Mouse (Mus musculus) left cerebral cortex, postnatal 36 days (tissue): ENCODE data around the gene Vps4a. TPM values are rescaled to one million over a fixed set of nuclear protein-coding genes. Genes with fewer than 3 reads are reported as not detected.
A peak's percentile ranks its signal among the peaks of the same experiment; 100 is the strongest.
"Not testable (repeated sequence)": the region's sequence is repeated elsewhere in the genome, so short reads cannot be mapped to it uniquely, and the experiment has no call there.

Experiments used
- DNase-seq, 2 experiments: peaks; one replicate each; pipeline ENCODE4 v3.0.0; 2021 to 2022; ENCODE audit warnings: low spot score in 2 of 2, mixed read lengths in 1 of 2
- intact Hi-C: fragments of 180-260 bp; cut with DNase I; formaldehyde crosslinking; loops from one replicate; pipeline ENCODE4 v1.15.1; 2025
- total RNA-seq, 2 experiments: library from RNA; stranded (reverse); gene quantifications; 2 replicates each; pipeline ENCODE4 v1.2.3; 2021

The Vps4a gene
- total RNA-seq: 100 to 1,000 TPM; 114 to 119 TPM

DNA sequence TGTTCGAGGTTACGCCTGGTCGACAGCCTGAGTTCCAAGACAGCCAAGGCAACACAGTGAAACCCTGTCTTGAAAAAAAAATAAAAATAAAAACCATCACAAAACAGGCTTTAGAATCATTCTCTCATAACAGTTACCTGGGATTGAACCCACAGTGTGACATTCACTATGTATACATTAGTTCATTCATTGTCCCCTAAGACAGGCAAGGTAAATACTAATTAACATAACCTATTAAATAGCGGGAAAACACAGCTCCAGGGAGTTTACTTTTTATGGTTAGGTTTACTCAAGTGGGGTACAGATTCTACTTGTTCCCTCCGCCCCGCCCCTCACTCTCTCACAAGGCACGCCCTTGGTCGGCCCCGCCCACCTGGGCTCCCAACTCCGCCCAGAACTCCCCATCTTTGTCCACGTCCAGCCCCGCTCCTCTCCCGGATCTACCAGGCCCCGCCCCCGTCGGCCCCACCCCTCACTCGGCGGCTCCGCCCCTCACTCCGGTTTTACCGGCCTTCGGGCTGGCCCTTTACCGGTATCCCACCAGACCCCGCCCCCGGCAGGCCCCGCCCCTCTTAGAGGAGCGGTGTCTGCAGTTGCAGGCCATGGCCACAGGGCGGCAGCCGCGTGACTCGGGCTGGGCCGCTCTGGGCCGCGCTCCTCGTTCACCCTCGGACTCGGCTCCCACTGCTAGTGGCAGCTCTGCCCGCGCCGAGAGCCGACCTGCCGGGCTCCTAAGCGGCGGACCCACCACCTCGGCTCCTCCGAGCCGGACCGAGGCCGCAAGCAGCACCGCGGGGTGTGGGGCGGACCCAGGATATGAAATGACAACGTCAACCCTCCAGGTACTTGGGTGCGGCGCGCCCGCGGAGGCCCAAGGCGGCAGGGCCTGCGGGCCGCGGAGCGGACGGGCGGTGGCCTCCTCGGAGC lies at the start of gene Vps4a:
Vps4a (plus strand) TSS at position 573 of the 927 bp plus-strand sequence.
- intact Hi-C loops: loop anchor here (10.0 kb wide), 1 partner anchor 346 kb away; the partner anchor contains the start of gene Tango6
- peak; percentile 93 to 96 for DNase-seq

DNA sequence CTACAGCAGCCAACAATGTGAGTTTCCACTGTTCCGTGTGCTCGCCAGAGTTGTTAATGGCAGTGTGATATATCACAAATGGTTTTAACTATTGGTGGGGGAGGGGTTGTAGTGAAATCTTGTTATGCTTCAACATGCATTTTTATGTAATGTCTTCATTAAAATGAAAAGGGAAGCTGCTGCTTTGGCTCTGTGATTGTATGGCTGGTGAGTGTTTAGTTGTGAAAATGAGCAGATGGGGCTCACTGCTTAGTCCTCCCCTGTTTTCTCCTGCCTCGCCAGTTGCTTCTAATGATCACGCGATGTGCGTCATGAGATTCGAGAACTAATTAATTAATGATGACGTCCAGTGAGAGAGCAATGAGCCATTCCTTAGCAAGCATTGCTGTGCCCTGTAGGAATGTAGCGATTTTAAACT lies 45.6 kb upstream of the Vps4a start:
- no peak for DNase-seq

DNA sequence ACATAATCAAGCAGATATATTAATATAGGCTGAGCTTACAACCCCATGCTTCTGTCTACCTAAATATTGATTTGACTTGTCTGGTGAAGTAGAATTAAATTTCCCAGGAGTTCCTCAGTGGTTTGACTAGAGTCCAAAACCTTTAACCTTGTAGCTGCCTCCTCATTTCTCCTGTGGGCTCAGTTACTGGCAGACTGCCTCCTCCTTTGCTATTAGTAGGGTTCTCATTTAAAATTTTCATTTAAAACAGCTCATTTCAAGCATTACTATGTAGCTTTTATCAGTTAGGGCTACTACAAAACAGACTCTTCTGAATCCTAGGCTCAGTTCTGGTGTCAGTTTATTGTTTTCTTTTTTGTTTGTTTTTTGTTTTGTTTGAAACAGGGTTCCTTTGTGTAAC lies 45.1 kb upstream of the Vps4a start:
- intact Hi-C loops: no loop called here
- no peak for DNase-seq

More for the DNA sequence above, 45.6 kb upstream of the Vps4a start:
- intact Hi-C loops: no loop called here

DNA sequence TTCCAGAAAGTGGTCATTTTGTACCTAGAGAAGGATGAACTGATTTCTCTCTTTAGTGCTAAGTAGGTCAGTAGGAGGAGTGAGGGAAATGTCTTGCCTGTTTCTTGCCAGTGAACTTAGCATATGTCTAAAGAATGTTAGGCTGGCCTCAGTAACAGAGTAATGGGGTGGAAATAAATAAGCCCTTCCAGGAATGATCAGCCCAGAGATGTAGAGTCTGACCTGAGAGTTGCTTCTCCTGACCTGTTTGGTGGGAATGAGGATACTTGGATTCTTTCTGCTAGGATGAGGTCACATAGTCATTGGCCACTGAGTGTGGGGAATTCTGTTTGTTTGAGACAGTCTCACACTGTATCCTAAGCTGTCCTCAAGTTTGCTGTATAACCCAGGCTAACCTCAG lies 43.5 kb upstream of the Vps4a start:
- intact Hi-C loops: no loop called here
- no peak for DNase-seq

DNA sequence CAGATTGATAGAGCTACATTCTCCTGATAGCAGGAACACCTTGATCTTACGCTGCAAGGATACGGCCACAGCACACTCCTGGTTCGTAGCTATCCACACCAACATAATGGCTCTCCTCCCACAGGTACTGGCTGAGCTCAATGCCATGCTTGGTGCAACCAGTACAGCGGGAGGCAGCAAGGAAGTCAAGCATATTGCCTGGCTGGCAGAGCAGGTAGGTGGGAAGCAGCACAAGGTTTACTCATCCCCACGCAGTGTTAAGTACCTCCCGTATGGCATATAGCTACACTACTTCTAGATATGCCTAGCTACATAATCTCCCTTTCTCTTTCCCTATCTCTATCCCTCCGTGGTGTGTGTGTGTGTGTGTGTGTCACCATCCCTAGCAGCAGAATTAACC lies 39.6 kb upstream of the Vps4a start:
- DNase-seq: peak in 1 of 2 experiments; percentile 51
- intact Hi-C loops: no loop called here

DNA sequence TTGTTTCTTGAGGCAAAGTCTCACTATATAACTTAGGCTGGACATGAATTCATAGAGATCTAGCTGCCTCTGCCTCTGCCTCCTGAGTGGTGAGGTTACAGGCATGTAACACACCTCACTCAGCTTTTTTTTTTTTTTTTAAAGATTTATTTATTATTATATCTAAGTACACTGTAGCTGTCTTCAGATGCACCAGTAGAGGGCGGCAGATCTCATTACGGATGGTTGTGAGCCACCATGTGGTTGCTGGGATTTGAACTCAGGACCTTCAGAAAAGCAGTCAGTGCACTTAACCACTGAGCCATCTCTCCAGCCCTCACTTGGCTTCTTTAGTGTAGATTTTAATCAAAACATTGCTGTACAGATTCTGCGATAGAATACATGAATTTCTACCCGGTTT lies 34.7 kb upstream of the Vps4a start:
- intact Hi-C loops, DNase-seq: not testable (repeated sequence)

DNA sequence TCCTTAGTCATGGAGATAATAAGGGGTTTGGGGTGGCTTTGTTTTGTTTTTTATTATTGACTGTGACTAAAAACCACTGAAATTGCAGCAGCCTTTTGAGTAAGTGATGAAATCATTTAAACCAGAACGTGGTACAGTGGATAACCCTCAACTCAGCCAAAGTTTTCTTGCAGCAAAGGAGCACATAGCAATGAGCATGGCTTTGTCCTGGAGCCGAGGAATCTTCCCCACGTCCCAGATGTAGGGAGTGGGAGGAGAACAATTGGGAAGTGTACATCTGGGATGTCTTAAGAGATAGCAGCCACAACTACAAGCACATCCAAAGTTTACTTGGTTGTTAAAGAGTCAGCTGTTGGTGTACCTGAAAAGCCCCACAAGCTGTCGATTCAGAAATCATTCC lies 33.6 kb upstream of the Vps4a start:
- intact Hi-C loops: no loop called here
- DNase-seq: no peak

DNA sequence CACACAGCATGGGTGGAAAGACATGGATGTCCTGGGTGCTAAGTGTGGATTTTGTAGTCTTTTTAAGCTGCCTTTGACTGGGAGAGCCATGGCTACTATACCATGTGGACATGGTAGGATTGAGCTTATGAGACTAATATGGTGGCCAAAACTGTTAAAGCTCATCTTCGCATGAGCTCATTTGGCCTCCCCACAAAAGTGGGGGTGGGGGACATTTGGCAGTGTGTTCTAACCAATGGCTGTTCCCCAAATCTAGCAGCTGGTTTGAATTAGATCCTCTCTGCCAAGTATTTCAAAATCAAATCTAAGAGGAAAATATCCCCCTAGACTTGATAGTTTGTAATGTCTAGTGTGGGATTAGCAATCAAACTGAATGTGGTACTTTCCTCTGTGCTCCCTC lies 32.0 kb upstream of the Vps4a start:
- no peak for DNase-seq

DNA sequence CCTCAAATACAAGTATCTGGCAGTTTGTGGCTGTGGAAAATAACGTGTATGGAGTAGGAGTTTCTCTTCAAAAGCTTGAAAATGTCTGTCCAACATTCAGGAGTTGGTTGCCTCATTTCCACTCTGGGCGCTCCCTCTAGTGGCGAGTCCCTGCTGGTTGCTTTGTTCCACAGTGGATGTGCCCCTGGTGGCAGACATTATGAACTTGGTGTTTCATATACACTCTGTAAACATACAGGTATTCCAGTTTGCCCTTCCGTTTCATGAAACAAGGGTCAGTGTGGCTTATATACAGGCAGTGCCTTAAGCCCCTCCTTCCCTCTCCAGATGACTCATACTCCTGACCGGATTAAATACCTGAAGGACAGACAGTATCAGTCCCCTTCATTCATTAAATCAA lies 28.5 kb upstream of the Vps4a start:
- peak; percentile 83 for DNase-seq
- intact Hi-C loops: loop anchor here (2.0 to 10.0 kb wide), 3 partner anchors 65 to 316 kb away; partner anchors contain the start of gene Sntb2

More for the DNA sequence above, 32.0 kb upstream of the Vps4a start:
- intact Hi-C loops: no loop called here

DNA sequence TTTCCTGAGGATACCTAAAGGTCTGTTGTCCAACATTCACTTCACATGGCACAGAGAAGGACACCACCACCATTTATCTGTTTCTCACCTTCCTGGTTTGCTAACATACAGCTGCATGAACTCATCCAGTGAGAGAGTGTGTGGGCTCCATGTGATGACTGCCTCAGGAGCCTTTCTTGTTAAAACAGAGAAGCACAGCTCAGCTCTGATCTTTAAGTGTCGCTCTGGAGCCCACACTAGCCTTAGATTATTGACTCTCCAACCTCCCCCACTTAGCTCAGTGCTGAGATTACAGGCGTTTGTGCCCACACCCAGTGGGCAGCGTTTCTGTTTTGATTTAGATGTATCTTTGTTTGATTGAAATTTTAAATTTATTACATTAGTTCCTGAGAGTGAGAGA lies 23.2 kb upstream of the Vps4a start:
- intact Hi-C loops: loop anchor here (10.0 kb wide), 1 partner anchor 293 kb away; no protein-coding TSS in a partner anchor
- DNase-seq: peak in 1 of 2 experiments; percentile 26

DNA sequence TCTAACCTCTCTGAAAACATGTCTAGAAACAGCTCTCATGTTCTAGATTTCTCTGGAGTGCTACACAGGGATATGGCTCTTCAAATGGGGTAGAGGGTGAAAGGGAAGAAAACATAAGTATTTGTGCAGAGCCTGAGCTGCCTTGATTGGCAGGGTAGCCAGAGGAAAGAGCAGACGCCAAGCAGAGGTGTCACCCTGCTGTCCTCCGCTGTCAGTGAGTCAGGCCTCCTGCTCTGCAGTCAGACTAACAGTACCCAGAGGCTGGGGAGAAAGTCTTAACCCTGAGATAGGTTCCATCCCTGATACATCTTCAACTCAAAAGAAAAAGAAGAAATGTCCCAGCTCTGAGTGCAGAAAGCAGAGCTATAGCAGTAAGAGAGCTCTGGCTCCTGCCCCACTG lies 18.4 kb upstream of the Vps4a start:
- intact Hi-C loops: no loop called here
- no peak for DNase-seq

DNA sequence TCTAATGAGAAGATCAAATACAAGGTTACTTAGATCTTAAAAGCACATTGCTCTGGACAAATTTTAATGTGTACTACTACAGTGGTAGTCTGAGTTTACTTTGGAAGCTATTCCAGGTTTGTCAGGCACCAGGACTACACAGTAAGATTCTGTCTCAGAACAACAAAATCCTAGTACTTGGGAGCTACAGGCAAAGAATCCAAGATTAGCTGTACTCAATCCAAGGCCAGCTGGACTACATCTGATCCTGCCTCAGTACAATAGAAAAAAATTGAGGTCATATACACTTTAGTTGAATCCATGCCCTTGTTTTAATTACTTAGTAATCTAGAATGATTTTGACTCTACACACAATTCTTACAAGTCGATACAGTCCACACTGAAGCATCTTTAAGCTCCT lies 16.1 kb upstream of the Vps4a start:
- DNase-seq: no peak
- intact Hi-C loops: no loop called here

DNA sequence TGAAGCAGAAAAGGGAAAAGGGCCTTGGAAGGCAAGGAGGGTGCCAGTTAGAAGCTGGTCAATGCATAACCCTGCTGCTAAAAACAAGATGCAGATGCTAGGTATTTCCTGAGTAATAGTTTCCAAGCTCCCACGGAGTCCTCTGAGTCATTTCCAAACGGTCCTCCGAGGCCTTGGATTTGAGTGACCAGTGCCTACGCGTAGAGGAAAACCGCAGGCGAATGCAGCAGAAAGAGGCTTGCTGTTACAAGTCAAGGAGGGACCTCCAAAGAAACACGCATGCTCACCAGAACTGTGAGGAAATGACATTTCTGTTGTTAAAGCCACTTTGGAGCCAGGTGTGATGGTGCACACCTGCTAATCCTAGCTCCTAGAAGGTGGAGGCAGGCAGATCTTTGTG lies 7.5 kb upstream of the Vps4a start:
- no peak for DNase-seq
- intact Hi-C loops: loop anchor here (10.0 kb wide), 1 partner anchor 319 kb away; no protein-coding TSS in a partner anchor

DNA sequence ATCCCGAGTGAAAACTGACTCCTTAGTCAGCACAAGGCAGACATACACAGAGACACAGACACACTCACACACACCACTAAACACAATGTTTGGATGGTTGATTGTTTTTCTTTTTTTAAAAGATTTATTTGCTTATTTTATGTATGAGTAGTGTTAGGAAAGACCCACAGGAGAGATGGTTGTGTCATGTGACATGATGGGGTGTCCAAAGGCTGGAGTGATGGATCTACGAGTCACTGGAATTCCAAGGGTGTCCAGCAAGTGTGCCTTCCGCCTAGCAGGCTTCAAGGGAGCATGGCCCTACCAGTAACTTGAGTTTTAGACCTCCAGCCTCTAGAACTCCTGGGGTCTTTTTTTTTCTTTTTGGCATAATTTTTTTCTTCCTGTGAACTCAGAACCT lies 1.7 kb upstream of the Vps4a start:
- intact Hi-C loops: loop anchor here (10.0 kb wide), 1 partner anchor 325 kb away; no protein-coding TSS in a partner anchor

DNA sequence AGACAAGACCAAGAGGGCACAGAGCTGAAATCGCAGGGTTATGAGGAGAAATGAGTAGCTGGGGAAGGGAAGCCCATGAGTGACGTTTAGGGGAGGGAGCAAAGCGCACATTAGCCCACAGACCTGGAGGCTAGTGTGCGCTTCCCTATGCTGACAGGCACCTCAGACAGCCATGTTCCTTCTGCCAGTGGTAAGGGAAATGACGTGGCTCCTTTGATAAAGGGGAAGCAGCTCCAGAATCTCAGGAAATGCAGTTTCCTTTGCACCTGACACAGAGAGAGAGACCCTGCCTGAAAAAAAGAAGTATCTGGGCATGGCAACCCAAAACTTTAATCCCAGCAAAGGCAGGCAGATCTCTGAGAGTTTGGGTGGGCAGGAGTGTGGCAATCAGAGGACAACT lies 964 bp upstream of the Vps4a start:
- intact Hi-C loops: loop anchor here (10.0 kb wide), 1 partner anchor 345 kb away; the partner anchor contains the start of gene Tango6
- no peak for DNase-seq

More for the DNA sequence above, 1.7 kb upstream of the Vps4a start:
- no peak for DNase-seq

DNA sequence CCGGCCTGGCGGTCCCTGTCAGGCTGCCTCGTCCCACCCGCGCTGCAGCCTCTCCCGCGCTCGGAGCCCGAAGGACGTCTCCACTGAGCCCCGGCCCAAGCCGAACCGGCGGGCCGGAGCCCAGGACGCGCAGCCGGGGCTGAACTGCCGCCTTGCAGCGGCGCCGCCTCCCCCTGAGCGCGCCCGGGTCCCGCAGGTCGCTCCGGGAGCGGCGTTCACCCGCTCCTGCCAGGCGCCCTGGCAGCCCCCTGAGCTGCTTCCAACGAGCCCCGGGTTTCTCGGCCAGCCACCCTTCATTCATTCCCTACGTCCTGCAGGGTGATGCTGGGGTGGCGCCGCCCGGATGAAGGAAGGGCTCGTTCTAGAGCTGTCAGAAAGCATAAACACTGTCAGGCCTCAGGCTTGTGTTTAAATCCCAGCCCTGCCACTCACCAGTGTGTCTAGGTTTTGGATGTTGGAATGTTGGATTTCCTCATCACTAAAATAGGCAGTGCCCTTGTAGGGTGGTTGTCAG lies 612 bp downstream of the Vps4a start:
- intact Hi-C loops: loop anchor here (10.0 kb wide), 1 partner anchor 347 kb away; the partner anchor contains the start of gene Tango6
- no peak for DNase-seq

DNA sequence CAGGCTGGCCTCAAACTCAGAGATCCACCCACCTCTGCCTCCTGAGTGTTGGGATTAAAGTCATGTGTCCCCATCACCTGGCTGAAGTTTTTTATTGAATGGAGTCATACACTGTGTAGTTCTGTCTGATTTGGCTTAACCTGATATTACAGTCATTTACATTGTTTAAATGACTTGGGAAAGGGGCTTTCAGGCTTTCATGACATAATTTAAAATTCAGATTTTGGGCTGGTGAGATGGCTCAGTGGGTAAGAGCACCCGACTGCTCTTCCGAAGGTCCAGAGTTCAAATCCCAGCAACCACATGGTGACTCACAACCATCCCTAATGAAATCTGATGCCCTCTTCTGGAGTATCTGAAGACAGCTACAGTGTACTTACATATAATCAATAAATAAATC lies 2.6 kb downstream of the Vps4a start:
- intact Hi-C loops: loop anchor here (10.0 kb wide), 1 partner anchor 349 kb away; the partner anchor contains the start of gene Tango6
- not testable (repeated sequence) for DNase-seq

DNA sequence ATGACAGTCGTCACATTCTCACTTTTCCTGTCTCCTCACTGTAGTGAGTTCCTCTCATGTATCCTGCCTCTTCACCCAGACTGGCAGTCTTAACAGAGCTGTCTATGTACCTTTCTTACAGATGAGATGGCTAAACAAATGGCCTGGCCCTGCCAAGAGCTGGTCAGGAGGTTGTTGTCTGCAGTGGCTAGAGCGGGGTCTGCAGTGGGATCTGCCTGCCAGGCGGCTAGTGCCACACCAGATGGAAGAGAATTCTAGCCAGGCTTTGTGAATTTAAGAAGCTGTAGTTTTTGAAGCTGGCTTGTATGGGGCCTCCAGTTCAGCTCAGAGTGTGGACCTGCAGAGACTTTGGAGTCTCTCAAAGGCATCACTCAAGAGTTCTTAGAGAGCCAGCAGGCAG lies 4.6 kb downstream of the Vps4a start:
- intact Hi-C loops: loop anchor here (10.0 kb wide), 1 partner anchor 351 kb away; the partner anchor contains the start of gene Tango6
- no peak for DNase-seq

DNA sequence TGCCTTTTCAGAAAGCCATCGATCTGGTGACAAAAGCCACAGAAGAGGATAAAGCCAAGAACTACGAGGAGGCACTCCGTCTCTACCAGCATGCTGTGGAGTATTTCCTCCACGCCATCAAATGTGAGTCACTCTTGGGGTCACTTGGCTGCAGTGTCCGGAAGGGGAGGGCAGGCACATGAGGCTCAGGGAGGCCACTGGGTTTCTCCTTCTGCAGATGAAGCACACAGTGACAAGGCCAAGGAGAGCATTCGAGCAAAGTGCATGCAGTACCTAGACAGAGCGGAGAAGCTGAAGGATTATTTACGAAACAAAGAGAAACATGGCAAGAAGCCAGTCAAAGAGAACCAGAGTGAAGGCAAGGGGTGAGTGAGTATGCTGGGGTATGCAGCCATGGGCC lies 5.6 kb downstream of the Vps4a start:
- DNase-seq: no peak
- intact Hi-C loops: loop anchor here (10.0 kb wide), 1 partner anchor 352 kb away; the partner anchor contains the start of gene Tango6

DNA sequence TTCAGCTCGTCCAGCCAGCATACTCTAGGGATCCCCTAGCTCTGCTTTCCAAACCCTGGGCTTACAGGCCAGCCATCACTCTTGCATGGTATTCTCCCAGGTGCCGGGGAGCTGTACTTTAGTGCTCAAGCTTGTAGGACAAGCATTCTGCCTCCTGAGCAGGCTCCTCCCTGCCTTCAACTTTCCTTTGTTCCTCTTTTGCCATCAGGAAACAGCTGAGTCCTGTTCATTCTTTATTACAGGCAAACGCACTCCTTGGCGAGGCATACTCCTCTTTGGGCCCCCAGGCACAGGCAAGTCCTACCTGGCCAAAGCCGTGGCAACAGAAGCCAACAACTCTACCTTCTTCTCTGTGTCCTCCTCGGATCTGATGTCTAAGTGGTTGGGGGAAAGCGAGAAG lies 9.6 kb downstream of the Vps4a start:
- intact Hi-C loops: no loop called here
- no peak for DNase-seq
